Mouse (Mus musculus) layer of hippocampus, postnatal 25 days (tissue): ENCODE measurements at regions not wholly inside any gene's neighbourhood (a gene's known extent, or its start where the extent isn't known, plus 50 kb on each side); places are given as distances from the start of the nearest gene placed in this dataset.
A peak's percentile ranks its signal among the peaks of the same experiment; 100 is the strongest.

Experiments
- DNase-seq, 2 experiments: peaks; one replicate each; pipeline ENCODE4 v3.0.0; 2022; ENCODE audit warnings: mixed read lengths in 2 of 2, low spot score in 1 of 2; ENCODE audit errors: extremely low spot score in 1 of 2

DNA sequence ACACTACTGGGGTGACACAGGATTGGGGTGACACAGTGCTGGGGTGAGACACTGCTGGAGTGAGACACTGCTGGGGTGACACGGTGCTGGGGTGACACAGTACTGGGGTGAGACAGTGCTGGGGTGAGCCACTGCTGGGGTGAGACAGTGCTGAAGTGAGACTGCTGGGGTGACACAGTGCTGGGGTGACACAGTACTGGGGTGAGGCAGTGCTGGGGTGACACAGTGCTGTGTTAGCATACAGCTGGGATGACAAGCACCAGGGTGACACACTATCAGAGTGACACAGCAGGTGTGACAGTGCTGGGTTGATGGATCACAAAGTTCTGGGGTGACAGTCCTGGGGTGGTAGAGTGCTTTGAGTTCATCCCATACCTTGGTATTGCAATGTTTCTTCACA is 137.3 kb upstream of the Irx4 start:
- no peak for DNase-seq

DNA sequence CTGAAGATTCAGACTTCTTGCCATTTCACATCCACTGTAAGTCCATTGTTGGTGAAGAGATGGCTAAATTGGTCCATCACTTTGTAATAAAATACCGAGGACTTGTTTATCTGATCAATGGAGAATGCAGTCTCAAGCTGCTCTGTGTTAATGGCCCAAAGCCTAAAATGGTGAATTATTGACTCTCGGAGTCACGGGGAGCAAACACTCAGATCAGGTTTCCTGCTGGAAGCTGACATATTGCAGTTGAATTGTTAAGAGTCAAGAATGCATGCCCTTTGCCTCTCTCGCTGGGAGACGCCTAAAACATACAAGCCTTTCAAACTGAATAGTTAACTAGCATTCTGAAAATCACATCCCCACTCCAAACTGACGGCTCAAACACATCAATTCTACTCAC is 129.0 kb upstream of the Irx4 start:
- DNase-seq = no peak

DNA sequence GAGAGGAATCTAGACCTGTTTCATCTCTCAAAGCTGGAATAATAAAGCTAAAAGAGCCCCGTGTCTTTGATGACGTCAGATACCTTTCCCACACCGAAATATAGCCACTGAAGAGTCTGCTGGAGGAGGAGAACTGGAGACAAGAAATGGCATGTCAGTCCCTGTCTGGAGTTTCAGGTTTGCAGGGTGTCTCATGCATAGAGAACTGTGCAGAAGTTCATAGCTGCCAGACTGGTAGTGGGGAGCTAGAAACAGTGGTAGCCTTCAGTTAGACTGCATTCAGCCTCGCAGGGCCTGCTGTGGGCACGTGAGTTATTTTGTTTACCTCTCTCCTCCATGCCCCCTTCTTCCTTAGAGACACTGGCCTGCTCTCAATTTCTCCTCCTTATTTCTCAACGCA is 127.5 kb upstream of the Irx4 start:
- no peak for DNase-seq

DNA sequence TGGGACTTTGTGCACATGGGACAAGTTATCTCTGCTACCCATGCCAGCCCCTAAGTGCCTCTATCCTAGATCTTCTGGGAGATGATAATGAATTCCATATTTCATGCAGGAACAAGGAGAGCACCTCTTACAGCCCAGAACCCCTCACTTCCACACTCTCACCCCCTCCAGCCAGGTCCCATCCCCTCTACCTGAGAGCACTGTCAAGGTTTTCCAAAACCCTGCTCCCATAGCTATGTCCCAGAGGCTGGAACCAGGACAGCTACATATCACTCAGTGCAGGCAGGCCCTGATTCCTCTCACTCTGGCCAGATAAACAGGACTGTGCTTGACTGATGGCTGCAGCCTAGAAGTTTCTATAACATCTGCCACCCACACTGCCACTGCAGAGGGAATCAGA is 125.3 kb upstream of the Irx4 start:
- no peak for DNase-seq

DNA sequence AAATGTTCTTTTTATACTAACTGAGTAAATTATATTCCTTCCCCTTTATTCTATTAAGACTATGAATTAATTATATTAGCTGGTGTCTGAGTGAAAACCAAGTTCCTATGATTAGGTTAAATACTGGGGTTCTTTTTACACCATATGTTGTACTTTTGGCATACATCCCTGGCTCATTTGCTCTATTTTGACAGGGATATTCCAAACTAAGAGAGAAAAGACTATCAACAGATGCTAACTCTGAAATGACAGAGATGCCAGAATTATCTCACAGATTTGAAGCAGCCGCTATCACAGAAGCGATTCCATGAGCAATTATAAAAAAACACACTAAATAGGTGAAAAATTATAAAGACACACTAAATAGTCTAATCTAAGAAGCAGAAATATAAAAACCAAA is 119.0 kb upstream of the Irx4 start:
- DNase-seq = no peak

DNA sequence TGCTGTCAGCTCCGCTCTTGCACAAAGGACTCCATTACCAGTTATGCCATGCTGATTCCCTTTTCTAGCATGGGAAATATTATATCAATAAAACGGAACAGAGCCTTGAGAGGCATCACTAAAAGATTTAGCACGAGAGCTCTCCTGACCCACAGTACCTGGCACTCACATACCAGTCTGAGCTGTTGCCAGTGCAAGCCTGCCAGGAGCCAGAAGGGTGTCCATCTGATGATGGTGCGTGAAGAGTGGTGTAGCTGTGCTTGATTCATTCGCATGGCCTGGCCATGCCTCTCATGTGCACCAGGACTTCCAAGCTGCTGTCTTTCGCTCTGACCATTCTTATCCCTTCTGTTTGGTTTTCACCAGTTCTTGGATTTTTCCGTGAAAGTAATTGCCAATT is 102.3 kb upstream of the Irx4 start:
- DNase-seq = no peak

DNA sequence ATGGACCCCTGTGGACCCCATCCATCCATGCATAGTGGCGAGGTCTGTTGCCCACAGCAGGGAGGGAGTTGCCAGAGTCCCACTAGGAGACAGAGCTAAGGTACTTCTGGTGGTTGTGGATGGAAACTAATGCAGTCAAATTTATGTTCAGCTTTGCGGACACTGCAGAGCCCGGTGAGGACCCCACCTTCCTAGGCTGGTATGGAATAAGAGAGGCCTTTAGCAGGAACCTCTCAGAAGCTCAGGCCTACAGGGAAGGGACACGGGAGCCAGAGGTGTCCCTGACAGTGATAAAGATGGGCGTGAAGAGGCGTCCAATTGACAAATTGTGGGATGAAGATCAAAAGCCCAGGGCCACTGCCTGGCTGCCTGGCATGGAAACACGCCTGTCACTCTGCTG is 100.8 kb upstream of the Irx4 start:
- no peak for DNase-seq

DNA sequence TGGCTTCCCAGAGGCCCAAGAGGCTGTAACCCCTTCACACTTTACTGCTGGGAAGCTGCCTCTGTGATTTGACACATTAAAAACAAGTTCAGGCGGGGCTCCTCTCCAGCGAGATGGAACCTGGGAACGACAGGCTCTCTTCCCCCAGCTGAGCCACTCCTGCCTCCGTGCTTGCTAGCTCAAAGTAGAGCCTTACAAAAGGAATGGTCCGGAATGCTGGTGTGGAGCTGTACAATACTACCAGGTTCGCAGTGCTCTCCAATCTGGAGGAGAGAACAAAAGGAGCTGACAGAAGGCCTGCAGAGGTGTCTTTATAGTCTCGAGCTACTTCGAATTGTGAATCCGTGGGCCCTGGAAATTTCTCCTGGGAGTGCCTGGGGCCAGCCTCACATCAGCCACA is 100.4 kb upstream of the Irx4 start:
- DNase-seq = peak in 1 of 2 experiments; percentile 17

DNA sequence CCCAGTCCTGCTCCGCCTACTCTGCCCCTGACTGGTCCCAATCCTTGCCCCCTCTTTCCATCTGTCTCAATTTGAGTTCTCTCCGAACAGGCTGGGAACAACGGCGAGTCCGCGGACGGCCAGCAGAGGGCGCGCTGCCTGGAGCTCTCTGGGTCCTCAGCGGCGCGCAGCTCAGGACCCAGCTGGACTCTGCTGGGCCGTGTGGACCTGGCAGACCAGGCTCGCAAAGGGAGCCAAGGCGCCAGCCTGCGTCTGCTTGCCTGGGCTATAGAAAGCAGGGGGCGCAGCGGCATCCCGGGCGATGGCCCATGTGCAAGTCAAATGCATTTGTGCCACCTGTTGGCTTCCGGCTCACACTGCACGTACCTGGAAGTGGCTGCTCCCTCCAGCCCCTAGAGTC is 100.0 kb upstream of the Irx4 start:
- DNase-seq = peak; percentile 80 to 93

DNA sequence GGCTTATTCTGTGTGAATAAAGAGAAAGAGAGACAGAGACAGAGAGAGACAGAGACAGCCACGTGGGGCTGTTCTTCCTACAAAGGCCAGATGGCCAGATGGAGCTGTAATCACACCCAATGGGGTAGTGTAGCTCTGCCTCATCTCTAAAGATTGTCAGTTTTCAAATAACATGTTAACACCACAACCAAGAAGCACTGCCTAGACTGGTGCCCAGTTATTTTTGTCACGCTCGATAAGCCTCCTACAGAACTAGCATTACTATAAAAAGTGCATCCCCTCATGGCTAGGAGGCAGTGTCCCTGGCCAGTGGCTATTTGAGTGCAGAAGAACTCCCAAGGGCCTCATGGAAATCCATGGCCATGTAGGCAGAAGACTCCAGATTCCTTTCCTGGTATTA is 90.0 kb upstream of the Irx4 start:
- no peak for DNase-seq

DNA sequence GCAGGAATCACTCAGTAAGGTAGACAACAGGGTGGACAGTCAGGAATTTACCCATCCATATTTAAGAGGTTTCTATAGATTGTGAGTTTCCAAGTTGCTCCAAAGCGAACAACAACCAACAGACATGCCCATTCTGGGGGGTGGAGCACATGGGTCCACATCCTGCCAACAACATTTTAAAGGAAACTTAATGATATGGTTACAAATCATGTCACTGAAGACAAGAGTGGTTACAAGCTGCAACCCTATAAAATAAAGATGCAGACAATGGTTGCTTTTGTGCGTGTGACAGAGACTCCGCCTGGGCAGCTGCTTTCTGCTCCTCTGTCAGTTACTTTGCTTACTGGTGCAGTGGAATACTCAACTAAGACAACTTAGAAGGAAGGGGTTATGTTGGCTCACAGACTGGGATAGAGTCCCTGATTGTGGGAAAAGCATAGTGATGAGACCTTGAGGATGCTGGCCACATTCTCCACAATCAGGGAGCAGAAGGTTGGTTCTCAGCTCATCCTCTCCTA is 52.3 kb upstream of the Irx4 start:
- no peak for DNase-seq
